ENCODE assay signal across 9 mouse cellular contexts in the genomic region with DNA sequence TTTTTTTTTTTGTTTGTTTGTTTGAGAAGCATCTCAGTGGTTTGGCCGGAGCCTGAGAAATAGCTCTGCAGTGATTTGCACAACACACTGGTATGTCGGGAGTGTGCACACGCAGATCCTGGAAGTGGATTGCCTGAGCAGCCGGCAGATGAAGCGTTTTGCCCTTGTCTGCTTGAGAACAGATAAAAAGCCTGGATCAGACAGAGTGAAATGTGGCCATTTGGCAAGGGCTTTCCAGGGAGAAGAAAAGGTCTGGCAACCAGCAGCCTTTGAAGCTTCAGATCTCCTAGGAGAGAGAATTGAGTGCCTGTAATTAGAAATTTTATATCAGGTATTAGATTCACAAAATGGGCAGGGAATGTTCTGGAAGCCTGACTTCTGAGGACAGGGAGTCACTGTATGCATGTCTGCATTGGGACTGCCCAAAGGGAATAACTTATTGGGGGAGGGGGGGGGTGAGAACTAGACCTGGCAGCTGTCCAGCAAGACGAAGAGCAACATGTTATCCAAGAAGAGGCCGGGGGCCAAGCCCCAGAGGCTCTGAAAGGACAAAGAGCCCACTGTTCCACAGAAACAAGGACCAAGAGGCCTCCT. TPM values are rescaled to one million over a fixed set of nuclear protein-coding genes. Genes with fewer than 3 reads are reported as not detected.
A peak's percentile ranks its signal among the peaks of the same experiment; 100 is the strongest.
DNase-seq lines count a peak whose midpoint lies in the region; ATAC-seq and TF ChIP-seq lines count a peak whose summit lies in the region.
"Had no signal": no experiment of that assay in that cellular context is flagged by ENCODE, and none has a peak within 500 bp of the region (broad histone marks: within the 10 kb centered on the region; RNA-seq: fewer than 3 reads in every experiment).

No protein-coding gene starts in this region.

- no peak overlapping the region; the same call in 1 of the 2 replicates for H3K27ac ChIP-seq in left cerebral cortex, adult 2 months
- peak overlapping the region; percentile 62 for H3K27ac ChIP-seq in forebrain, postnatal 0 days (ENCODE audit: low read depth, low read length)
- peak overlapping the region; percentile 85 for H3K27ac ChIP-seq in hindbrain, postnatal 0 days
- H3K27ac ChIP-seq in neural tube, embryonic 12.5 days = no peak overlapping the region

- 18% methylated on average over 7 of the region's 7 CpGs for WGBS in forebrain, postnatal 0 days
- 26% methylated on average over 7 of the region's 7 CpGs for WGBS in hindbrain, postnatal 0 days
- WGBS in neural tube, embryonic 12.5 days = 20% methylated on average over 7 of the region's 7 CpGs

- peaks cover 9% of the 10 kb centered on the region for H3K4me1 ChIP-seq in forebrain, postnatal 0 days (ENCODE audit: insufficient read depth)
- H3K4me1 ChIP-seq in hindbrain, postnatal 0 days (ENCODE audit: insufficient read depth, low read length) = peaks cover 10% of the 10 kb centered on the region
- peaks cover 10% of the 10 kb centered on the region for H3K4me1 ChIP-seq in neural tube, embryonic 12.5 days

- H3K36me3 ChIP-seq in forebrain, postnatal 0 days (ENCODE audit: insufficient read depth) = no peaks in the 10 kb centered on the region
- no peaks in the 10 kb centered on the region for H3K36me3 ChIP-seq in hindbrain, postnatal 0 days (ENCODE audit: insufficient read depth, low read length)
- no peaks in the 10 kb centered on the region for H3K36me3 ChIP-seq in neural tube, embryonic 12.5 days

- intact Hi-C loops in left cerebral cortex, postnatal 4 days (cut with DNase I) = no loop called here
- intact Hi-C loops in left cerebral cortex, adult 2 months (cut with DNase I) = loop anchor here (10.0 kb wide), 1 partner anchor 398 kb away; no protein-coding TSS in a partner anchor

- 0 out of 2 replicates have a peak overlapping the region, but pooled peaks have one; percentile 10 for H3K9ac ChIP-seq in forebrain, postnatal 0 days
- H3K9ac ChIP-seq in hindbrain, postnatal 0 days (replicated peaks; ENCODE audit: low read length) = no peak overlapping the region
- no peak overlapping the region for H3K9ac ChIP-seq in neural tube, embryonic 12.5 days

- no peaks in the 10 kb centered on the region for H3K27me3 ChIP-seq in forebrain, postnatal 0 days (ENCODE audit: insufficient read depth, low read length)
- no peaks in the 10 kb centered on the region for H3K27me3 ChIP-seq in hindbrain, postnatal 0 days (ENCODE audit: insufficient read depth, low read length)
- no peaks in the 10 kb centered on the region for H3K27me3 ChIP-seq in neural tube, embryonic 12.5 days (replicated peaks)

- TF ChIP-seq CTCF in left cerebral cortex, adult 2 months (IDR thresholded peaks at IDR 0.05) = no peak
- no peak for TF ChIP-seq CTCF in forebrain, postnatal 0 days (IDR thresholded peaks at IDR 0.05; ENCODE audit: low read depth)
- TF ChIP-seq CTCF in hindbrain, postnatal 0 days (IDR thresholded peaks at IDR 0.05; ENCODE audit: low read depth) = no peak

- H3K4me3 ChIP-seq in left cerebral cortex, adult 2 months = no peak overlapping the region
- no peak overlapping the region for H3K4me3 ChIP-seq in forebrain, postnatal 0 days (ENCODE audit: low read depth, low read length)
- no peak overlapping the region for H3K4me3 ChIP-seq in hindbrain, postnatal 0 days (ENCODE audit: low read length)
- H3K4me3 ChIP-seq in neural tube, embryonic 12.5 days = no peak overlapping the region

- DNase-seq in left cerebral cortex, postnatal 4 days = peak; percentile 88
- DNase-seq in left cerebral cortex, adult 2 months (ENCODE audit: extremely low spot score in 1 of 2, low spot score in 2 of 2) = no peak
- peak; percentile 45 to 63 for DNase-seq in cerebellum, adult 18-20 months
- DNase-seq in forebrain, postnatal 0 days = peak; percentile 71
- DNase-seq in hindbrain, postnatal 0 days (ENCODE audit: low spot score) = peak; percentile 85
- no peak for DNase-seq in thymus, postnatal 0 days (ENCODE audit: low spot score)
- no peak for DNase-seq in spleen, postnatal 4 days (ENCODE audit: low spot score in 2 of 2)

- peak; percentile 78 for ATAC-seq in forebrain, postnatal 0 days
- ATAC-seq in hindbrain, postnatal 0 days = peak; percentile 87
- peak; percentile 86 for ATAC-seq in neural tube, embryonic 12.5 days (ENCODE audit: low FRiP score, low read depth)
- ATAC-seq: Patski had no signal

- H3K9me3 ChIP-seq in forebrain, postnatal 0 days (ENCODE audit: low read length) = no peaks in the 10 kb centered on the region
- no peaks in the 10 kb centered on the region for H3K9me3 ChIP-seq in hindbrain, postnatal 0 days (ENCODE audit: low read length)
- H3K9me3 ChIP-seq in neural tube, embryonic 12.5 days = no peaks in the 10 kb centered on the region

- H3K4me2 ChIP-seq in forebrain, postnatal 0 days (ENCODE audit: low read depth) = no peak overlapping the region
- H3K4me2 ChIP-seq in hindbrain, postnatal 0 days (ENCODE audit: low read depth, low read length) = peak overlapping the region; percentile 11
- no peak overlapping the region for H3K4me2 ChIP-seq in neural tube, embryonic 12.5 days (replicated peaks)

RNA-seq across cellular contexts. Expression of gene Med4, which starts 7.1 kb away (rescaled TPM):
- total RNA-seq in left cerebral cortex, postnatal 4 days (2021) = 10 to 100 TPM; 34.9 to 43.6 TPM
- total RNA-seq in left cerebral cortex, adult 2 months (2021) = 10 to 100 TPM; 26.6 to 26.9 TPM
- total RNA-seq in forebrain, postnatal 0 days (2014; rRNA removed) = 38.4 and 50.7 TPM in 2 replicates
- polyA plus RNA-seq in forebrain, postnatal 0 days (2015; fragmentation: Nextera tagmentation; extraction: Ambion mirVana) = 85.4 and 89.6 TPM in 2 replicates
- 19.4 and 20.8 TPM in 2 replicates for total RNA-seq in hindbrain, postnatal 0 days (2014; rRNA removed)
- polyA plus RNA-seq in hindbrain, postnatal 0 days (2015; fragmentation: Nextera tagmentation; extraction: Ambion mirVana) = 77.1 and 79.1 TPM in 2 replicates
- polyA plus RNA-seq in neural tube, embryonic 12.5 days (2016; fragmentation: Nextera tagmentation; extraction: Ambion mirVana) = 89.3 and 90.0 TPM in 2 replicates
- 80.7 and 90.5 TPM in 2 replicates for polyA plus RNA-seq in thymus, postnatal 0 days (2015; fragmentation: Nextera tagmentation; extraction: Ambion mirVana)

RNA-seq across cellular contexts. Expression of gene Sucla2, which starts 22.4 kb away (rescaled TPM):
- 100 to 1,000 TPM; 103 to 107 TPM for total RNA-seq in left cerebral cortex, postnatal 4 days (2021)
- total RNA-seq in left cerebral cortex, adult 2 months (2021) = 100 to 1,000 TPM; 143 to 160 TPM
- 95.7 and 106 TPM in 2 replicates for total RNA-seq in forebrain, postnatal 0 days (2014; rRNA removed)
- polyA plus RNA-seq in forebrain, postnatal 0 days (2015; fragmentation: Nextera tagmentation; extraction: Ambion mirVana) = 144 and 148 TPM in 2 replicates
- total RNA-seq in hindbrain, postnatal 0 days (2014; rRNA removed) = 65.4 and 73.9 TPM in 2 replicates
- 157 and 160 TPM in 2 replicates for polyA plus RNA-seq in hindbrain, postnatal 0 days (2015; fragmentation: Nextera tagmentation; extraction: Ambion mirVana)
- 101 and 113 TPM in 2 replicates for polyA plus RNA-seq in neural tube, embryonic 12.5 days (2016; fragmentation: Nextera tagmentation; extraction: Ambion mirVana)
- 90.3 and 90.9 TPM in 2 replicates for polyA plus RNA-seq in thymus, postnatal 0 days (2015; fragmentation: Nextera tagmentation; extraction: Ambion mirVana)

RNA-seq across cellular contexts. Expression of gene Nudt15, which starts 45.4 kb away (rescaled TPM):
- 1 to 10 TPM; 4.6 to 6.1 TPM for total RNA-seq in left cerebral cortex, postnatal 4 days (2021)
- 1 to 10 TPM; 5.2 to 6.0 TPM for total RNA-seq in left cerebral cortex, adult 2 months (2021)
- 5.8 and 9.4 TPM in 2 replicates for total RNA-seq in forebrain, postnatal 0 days (2014; rRNA removed)
- polyA plus RNA-seq in forebrain, postnatal 0 days (2015; fragmentation: Nextera tagmentation; extraction: Ambion mirVana) = 6.0 and 8.5 TPM in 2 replicates
- 5.3 and 6.3 TPM in 2 replicates for total RNA-seq in hindbrain, postnatal 0 days (2014; rRNA removed)
- 10.2 and 10.3 TPM in 2 replicates for polyA plus RNA-seq in hindbrain, postnatal 0 days (2015; fragmentation: Nextera tagmentation; extraction: Ambion mirVana)
- 10.3 and 12.3 TPM in 2 replicates for polyA plus RNA-seq in neural tube, embryonic 12.5 days (2016; fragmentation: Nextera tagmentation; extraction: Ambion mirVana)
- 8.8 and 9.4 TPM in 2 replicates for polyA plus RNA-seq in thymus, postnatal 0 days (2015; fragmentation: Nextera tagmentation; extraction: Ambion mirVana)

Comparison
In these comparisons a context has a peak if more than half of its experiments do, and no peak if none do; other contexts are left out.
1. DNase-seq: peak in left cerebral cortex, postnatal 4 days (single experiment), cerebellum, adult 18-20 months (2 of 2), forebrain, postnatal 0 days (single experiment) and hindbrain, postnatal 0 days (single experiment); none in left cerebral cortex, adult 2 months (0 of 2), thymus, postnatal 0 days (single experiment) and spleen, postnatal 4 days (0 of 2).
2. H3K27ac ChIP-seq: peak in forebrain, postnatal 0 days (single experiment) and hindbrain, postnatal 0 days (single experiment); none in left cerebral cortex, adult 2 months (single experiment) and neural tube, embryonic 12.5 days (single experiment).
3. Peak in every context shown above with its lines, with median percentiles within 50 percentile points of each other: ATAC-seq.